Mouse (Mus musculus) gastrocnemius, adult 8-10 months (tissue): ENCODE measurements around the gene Hist1h2bk. TPM values are rescaled to one million over a fixed set of nuclear protein-coding genes. Genes with fewer than 3 reads are reported as not detected.

ENCODE experiments used
- DNase-seq, 2 experiments: peaks; one replicate each; pipeline ENCODE4 v3.0.0; 2022; ENCODE audit warnings: low spot score in 2 of 2
- total RNA-seq, 4 experiments: library from RNA; stranded (reverse); gene quantifications; 2 replicates each; pipeline ENCODE4 v1.2.4; 2022

Hist1h2bk gene
- total RNA-seq, 4 experiments from 2014 or later, result 0.75 to 7.0 TPM; not detected in 2

GRCm38 (mm10) chr13:22013716-22014115, 22.0 kb upstream of the Hist1h2bk start:
- DNase-seq, result no peak

- DNase-seq, result no peak
Observed at GRCm38 (mm10) chr13:22014411-22014845, 21.2 kb upstream of the Hist1h2bk start.

- peak; percentile 60 to 62 for DNase-seq
Observed at GRCm38 (mm10) chr13:22015479-22016450, 19.9 kb upstream of the Hist1h2bk start.

- no peak for DNase-seq
Observed at GRCm38 (mm10) chr13:22019934-22020835, 15.5 kb upstream of the Hist1h2bk start.

GRCm38 (mm10) chr13:22020901-22021339, 14.8 kb upstream of the Hist1h2bk start:
- peak; percentile 47 to 63 for DNase-seq

GRCm38 (mm10) chr13:22021581-22021980, 14.1 kb upstream of the Hist1h2bk start:
- no peak for DNase-seq

GRCm38 (mm10) chr13:22022241-22022640, 13.4 kb upstream of the Hist1h2bk start:
- DNase-seq, result peak; percentile 63 to 69

- peak; percentile 67 to 70 for DNase-seq
Observed at GRCm38 (mm10) chr13:22026058-22027031, 9.3 kb upstream of the Hist1h2bk start.

GRCm38 (mm10) chr13:22028673-22029460, 6.8 kb upstream of the Hist1h2bk start:
- DNase-seq, result peak; percentile 95 to 96

GRCm38 (mm10) chr13:22029928-22030327, 5.7 kb upstream of the Hist1h2bk start:
- DNase-seq, result no peak

GRCm38 (mm10) chr13:22030493-22030892, 5.2 kb upstream of the Hist1h2bk start:
- DNase-seq, result no peak

- no peak for DNase-seq
Observed at GRCm38 (mm10) chr13:22033741-22034442, 1.8 kb upstream of the Hist1h2bk start.

GRCm38 (mm10) chr13:22034443-22035266, 1.0 kb upstream of the Hist1h2bk start:
- no peak for DNase-seq

GRCm38 (mm10) chr13:22036149-22036956, 683 bp downstream of the Hist1h2bk start:
- DNase-seq, result no peak

GRCm38 (mm10) chr13:22036986-22037385, 1.3 kb downstream of the Hist1h2bk start:
- no peak for DNase-seq

- no peak for DNase-seq
Observed at GRCm38 (mm10) chr13:22037415-22037814, 1.7 kb downstream of the Hist1h2bk start.

GRCm38 (mm10) chr13:22039364-22039763, 3.7 kb downstream of the Hist1h2bk start:
- no peak for DNase-seq
